Mouse (Mus musculus) midbrain, postnatal 0 days (tissue): ENCODE measurements at regions not wholly inside any gene's neighbourhood (a gene's known extent, or its start where the extent isn't known, plus 50 kb on each side); places are given as distances from the start of the nearest gene placed in this dataset.

ENCODE experiments used
- ATAC-seq: fragments of 200-750 bp; cut with Nextera tagmentation; 2 replicates; pipeline ENCODE4 v1.8.0; 2017; ENCODE audit warnings: moderate number of reproducible peaks, mild to moderate bottlenecking, moderate TSS enrichment, moderate library complexity; ENCODE audit not compliant: low FRiP score
- DNase-seq: peaks from one replicate; pipeline ENCODE4 v3.0.0-alpha.2; 2015; ENCODE audit warnings: low spot score
- H3K27ac ChIP-seq: fragments of 300-500 bp; sonication (generic); 2 replicates; pipeline ENCODE4 v1.5.1; 2014; ENCODE audit warnings: low read depth, mild to moderate bottlenecking, low read length, mixed read lengths
- H3K27me3 ChIP-seq: fragments of 300-500 bp; sonication (generic); 2 replicates; pipeline ENCODE4 v1.6.1; 2014; ENCODE audit warnings: low read length, control low read depth, mixed read lengths; ENCODE audit not compliant: insufficient read depth
- H3K36me3 ChIP-seq: fragments of 300-500 bp; sonication (generic); 2 replicates; pipeline ENCODE4 v1.6.1; 2014; ENCODE audit warnings: low read length, control low read depth, mixed read lengths; ENCODE audit not compliant: insufficient read depth
- H3K4me1 ChIP-seq: fragments of 300-500 bp; sonication (generic); 2 replicates; pipeline ENCODE4 v1.6.1; 2014; ENCODE audit warnings: mild to moderate bottlenecking, control low read depth, antibody characterized with exemption, low read length, mixed read lengths; ENCODE audit not compliant: insufficient read depth
- H3K4me2 ChIP-seq: fragments of 300-500 bp; sonication (generic); 2 replicates; pipeline ENCODE4 v1.6.1; 2014; ENCODE audit warnings: low read depth, mild to moderate bottlenecking, low read length, mixed read lengths; ENCODE audit not compliant: poor library complexity, severe bottlenecking
- H3K4me3 ChIP-seq: fragments of 300-500 bp; sonication (generic); 2 replicates; pipeline ENCODE4 v1.5.1; 2014; ENCODE audit warnings: low read depth, mild to moderate bottlenecking, low read length, moderate library complexity
- H3K9ac ChIP-seq: fragments of 300-500 bp; sonication (generic); replicated peaks from 2 replicates; pipeline ENCODE4 v1.6.1; 2014; ENCODE audit warnings: mild to moderate bottlenecking, low read length, moderate library complexity, mixed read lengths; ENCODE audit not compliant: poor library complexity, severe bottlenecking
- H3K9me3 ChIP-seq: fragments of 300-500 bp; sonication (generic); 2 replicates; pipeline ENCODE4 v1.6.1; 2016; ENCODE audit warnings: low read length, control low read depth
- CTCF ChIP-seq: IDR thresholded peaks from 2 replicates; pipeline ENCODE4 v1.5.1; 2016; ENCODE audit warnings: antibody characterized with exemption, mild to moderate bottlenecking
- WGBS: fragments of 180-500 bp; shearing (Covaris S2); extraction: QIAGEN DNeasy Blood & Tissue Kit; methylation state at CpG from one replicate; pipeline ENCODE4 v1.1.7; 2014; 5-methylcytosine and 5-hydroxymethylcytosine counted together

DNA sequence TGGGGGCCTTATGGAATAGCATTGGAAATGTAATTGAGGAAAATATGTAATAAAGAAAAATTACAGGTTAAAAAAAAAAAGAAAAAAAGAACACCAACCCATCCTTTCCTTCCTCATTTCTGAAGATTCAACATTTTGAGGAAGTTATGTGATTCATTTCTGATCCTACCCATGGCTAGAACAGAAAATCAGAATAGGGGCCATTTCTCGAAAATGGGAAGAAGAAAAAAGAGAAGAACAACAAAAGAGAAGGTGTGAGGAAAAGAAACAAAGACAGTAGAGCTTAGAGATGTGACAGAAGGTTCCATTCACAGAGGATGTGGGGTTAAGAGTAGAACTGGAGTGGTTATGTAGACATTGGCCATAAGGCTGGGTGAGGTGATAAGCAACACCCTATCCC is 124.8 kb upstream of the Acvr2a start:
- H3K9me3 ChIP-seq = no peaks in the 10 kb centered on the region
- no peak overlapping the region for H3K4me2 ChIP-seq
- H3K36me3 ChIP-seq = no peaks in the 10 kb centered on the region
- H3K4me3 ChIP-seq = no peak overlapping the region
- TF ChIP-seq CTCF = no peak
- no peak for ATAC-seq
- no peaks in the 10 kb centered on the region for H3K27me3 ChIP-seq
- WGBS = 58% methylated on average over 1 of the region's 1 CpGs
- no peak for DNase-seq
- H3K9ac ChIP-seq = no peak overlapping the region
- H3K27ac ChIP-seq = no peak overlapping the region
- H3K4me1 ChIP-seq = no peaks in the 10 kb centered on the region

DNA sequence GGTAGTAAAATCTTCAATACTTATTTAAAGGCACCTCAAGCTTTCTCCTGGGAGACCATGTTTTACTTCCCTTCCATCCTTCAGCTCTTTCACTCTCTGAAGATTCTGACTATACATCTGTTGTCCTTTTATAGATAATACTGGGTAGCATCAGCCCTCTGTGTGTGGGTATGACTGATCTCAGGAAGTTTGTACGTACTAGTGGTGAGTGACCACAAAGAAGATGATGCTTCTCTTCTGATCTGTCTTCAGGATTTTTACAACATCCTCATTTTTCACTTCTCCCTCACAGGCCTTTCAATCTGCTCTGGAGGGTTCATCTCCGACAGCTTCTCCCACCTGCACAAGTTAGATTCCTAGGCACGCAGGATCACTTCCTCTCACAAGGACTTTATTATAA is 119.4 kb upstream of the Acvr2a start:
- Histone ChIP-seq H3K27ac (no peak overlapping the region), H3K4me2 (no peak overlapping the region), H3K9me3 (no peaks in the 10 kb centered on the region), H3K4me3 (no peak overlapping the region), H3K9ac (no peak overlapping the region), H3K27me3 (no peaks in the 10 kb centered on the region), H3K36me3 (no peaks in the 10 kb centered on the region), H3K4me1 (no peaks in the 10 kb centered on the region)
- 88% methylated on average over 3 of the region's 3 CpGs for WGBS
- TF ChIP-seq CTCF = no peak
- ATAC-seq = no peak
- no peak for DNase-seq

DNA sequence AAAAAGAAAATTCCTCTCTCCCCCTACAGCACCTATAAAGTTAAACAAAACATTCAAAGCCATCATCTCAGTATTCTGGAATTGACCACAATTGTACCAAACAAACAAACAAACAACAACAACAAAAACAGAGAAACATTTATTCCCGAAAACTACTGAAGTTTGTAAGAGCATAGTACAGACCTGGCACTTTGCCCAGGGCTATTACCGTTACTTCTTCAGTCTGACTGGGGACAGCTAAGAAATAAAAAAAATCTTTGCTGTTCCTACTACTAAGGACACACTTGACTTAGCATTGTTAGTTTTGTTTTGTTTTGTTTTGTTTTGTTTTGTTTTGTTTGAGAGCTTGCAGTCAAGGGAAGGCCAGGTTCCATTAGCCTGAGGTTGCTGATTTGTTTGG is 113.0 kb upstream of the Acvr2a start:
- no peak for ATAC-seq
- Histone ChIP-seq H3K27me3 (no peaks in the 10 kb centered on the region), H3K27ac (no peak overlapping the region), H3K9me3 (no peaks in the 10 kb centered on the region), H3K4me2 (no peak overlapping the region), H3K4me3 (no peak overlapping the region), H3K36me3 (no peaks in the 10 kb centered on the region), H3K9ac (no peak overlapping the region), H3K4me1 (no peaks in the 10 kb centered on the region)
- TF ChIP-seq CTCF = no peak
- no peak for DNase-seq
- WGBS = 63% methylated on average over 2 of the region's 2 CpGs

DNA sequence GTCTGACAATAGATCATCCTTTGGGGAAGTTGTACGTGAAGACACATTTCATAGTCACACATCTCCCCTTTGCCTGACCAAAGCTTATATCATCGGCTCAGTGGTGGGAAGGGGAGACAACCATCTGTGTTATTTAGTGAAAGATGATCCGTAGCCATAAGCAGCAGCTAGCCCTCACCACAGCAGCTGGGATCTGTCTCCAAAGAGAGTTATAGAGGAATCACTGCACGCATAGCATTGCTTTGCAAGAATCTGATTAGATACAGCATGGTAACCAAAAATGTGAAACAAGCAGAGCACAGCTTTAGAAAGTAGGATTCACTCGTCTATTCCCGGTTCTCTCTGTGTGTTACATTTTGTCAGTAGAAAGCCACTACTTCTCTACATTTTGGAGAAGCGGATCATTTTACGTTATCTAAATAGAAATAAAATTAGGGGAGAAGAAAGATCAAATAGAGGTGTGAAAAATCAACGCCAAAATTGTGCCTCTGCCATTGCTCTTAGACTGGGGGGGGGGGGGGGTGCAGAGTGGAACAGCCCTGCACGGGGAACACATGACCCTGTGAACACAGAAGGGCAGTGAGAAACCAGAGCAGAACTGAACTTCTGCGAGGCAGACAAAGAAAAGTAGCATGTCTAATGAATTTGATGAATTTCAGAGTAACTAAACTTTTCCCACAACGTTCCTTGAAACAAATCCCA is 108.7 kb upstream of the Acvr2a start:
- no peak overlapping the region for H3K9ac ChIP-seq
- no peaks in the 10 kb centered on the region for H3K36me3 ChIP-seq
- DNase-seq (no peak), ATAC-seq (no peak)
- no peaks in the 10 kb centered on the region for H3K4me1 ChIP-seq
- H3K9me3 ChIP-seq = no peaks in the 10 kb centered on the region
- H3K4me2 ChIP-seq = no peak overlapping the region
- WGBS = 55% methylated on average over 12 of the region's 12 CpGs
- no peaks in the 10 kb centered on the region for H3K27me3 ChIP-seq
- H3K4me3 ChIP-seq = no peak overlapping the region
- no peak for TF ChIP-seq CTCF
- no peak overlapping the region for H3K27ac ChIP-seq

DNA sequence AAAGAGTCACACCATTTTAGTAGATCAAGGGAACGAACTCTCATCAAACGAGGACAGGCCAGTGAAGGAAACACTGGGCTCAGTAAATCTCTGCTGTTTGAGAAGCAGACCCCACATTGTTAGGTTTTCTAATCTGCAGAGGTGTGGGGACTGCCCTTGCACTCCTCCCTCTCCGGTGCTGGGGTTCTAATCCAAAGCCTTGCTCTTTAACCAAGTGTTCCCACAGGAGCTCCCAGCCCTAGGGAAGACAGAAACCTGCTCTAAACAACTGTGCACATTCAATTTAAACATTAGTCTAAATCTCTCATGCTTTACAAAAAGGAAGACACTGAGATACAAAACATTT is 108.1 kb upstream of the Acvr2a start:
- no peak for TF ChIP-seq CTCF
- H3K9ac ChIP-seq = no peak overlapping the region
- H3K9me3 ChIP-seq = no peaks in the 10 kb centered on the region
- H3K4me1 ChIP-seq = no peaks in the 10 kb centered on the region
- ATAC-seq (no peak), DNase-seq (no peak)
- 42% methylated on average over 3 of the region's 3 CpGs for WGBS
- H3K27me3 ChIP-seq = no peaks in the 10 kb centered on the region
- no peak overlapping the region for H3K4me3 ChIP-seq
- no peaks in the 10 kb centered on the region for H3K36me3 ChIP-seq
- H3K4me2 ChIP-seq = no peak overlapping the region
- H3K27ac ChIP-seq = no peak overlapping the region

DNA sequence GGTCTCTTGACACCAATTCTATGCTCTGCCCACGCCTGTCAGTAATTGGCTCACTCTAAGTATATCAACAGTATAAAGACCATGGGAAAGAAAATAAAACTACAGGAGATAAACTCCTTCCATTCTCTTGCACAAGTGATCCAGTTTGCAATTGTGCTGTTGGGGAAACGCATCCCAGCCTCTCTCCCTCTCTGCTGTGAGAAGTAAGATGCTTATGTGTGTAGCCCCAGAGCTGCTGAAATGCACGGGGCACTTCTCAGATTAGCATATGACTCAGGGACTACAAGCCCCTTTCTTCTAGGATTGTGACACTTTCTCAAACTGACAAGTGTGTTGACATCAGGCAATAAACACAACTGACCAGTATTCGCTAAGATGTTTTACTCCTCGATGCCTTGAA is 107.7 kb upstream of the Acvr2a start:
- TF ChIP-seq CTCF = no peak
- Histone ChIP-seq H3K9ac (no peak overlapping the region), H3K4me1 (no peaks in the 10 kb centered on the region), H3K36me3 (no peaks in the 10 kb centered on the region), H3K27me3 (no peaks in the 10 kb centered on the region), H3K4me3 (no peak overlapping the region), H3K4me2 (no peak overlapping the region), H3K9me3 (no peaks in the 10 kb centered on the region), H3K27ac (no peak overlapping the region)
- DNase-seq (no peak), ATAC-seq (no peak)
- 21% methylated on average over 5 of the region's 5 CpGs for WGBS
